Mouse (Mus musculus) heart, adult 2 months (tissue): ENCODE data around the gene Pip5k1c. TPM values are rescaled to one million over a fixed set of nuclear protein-coding genes. Genes with fewer than 3 reads are reported as not detected.

ENCODE experiments used
- DNase-seq, 2 experiments: peaks; one replicate each; pipeline ENCODE4 v3.0.0; 2021
- H3K27ac ChIP-seq: fragments of 200-600 bp; 2 replicates; pipeline ENCODE4 v1.8.1; 2022
- H3K27me3 ChIP-seq: fragments of 200-500 bp; 2 replicates; pipeline ENCODE4 v1.6.1; 2012; ENCODE audit warnings: mild to moderate bottlenecking, low read length, inconsistent platforms, mixed read lengths; ENCODE audit not compliant: control insufficient read depth, insufficient read depth
- H3K36me3 ChIP-seq: fragments of 200-500 bp; 2 replicates; pipeline ENCODE4 v1.6.1; 2012; ENCODE audit warnings: low read length, inconsistent platforms; ENCODE audit not compliant: control insufficient read depth, insufficient read depth
- H3K4me1 ChIP-seq: fragments of 200-500 bp; 2 replicates; pipeline ENCODE4 v1.6.1; 2011; ENCODE audit warnings: low read length; ENCODE audit not compliant: control insufficient read depth, insufficient read depth
- H3K4me3 ChIP-seq: fragments of 200-600 bp; 2 replicates; pipeline ENCODE4 v1.8.1; 2022
- H3K79me2 ChIP-seq: fragments of 200-500 bp; replicated peaks from 2 replicates; pipeline ENCODE4 v1.6.1; 2012; ENCODE audit warnings: mild to moderate bottlenecking, inconsistent platforms, low read length, moderate library complexity, mixed read lengths; ENCODE audit not compliant: control insufficient read depth, insufficient read depth
- H3K9ac ChIP-seq: fragments of 200-500 bp; 2 replicates; pipeline ENCODE4 v1.6.1; 2012; ENCODE audit warnings: low read depth, mild to moderate bottlenecking, control low read depth, inconsistent platforms, low read length, mixed read lengths
- CTCF ChIP-seq: fragments of 200-600 bp; IDR thresholded peaks from 2 replicates; pipeline ENCODE4 v1.8.1; 2022; ENCODE audit warnings: antibody characterized with exemption, mild to moderate bottlenecking, moderate library complexity
- EP300 ChIP-seq: fragments of 200-500 bp; IDR thresholded peaks from 2 replicates; pipeline ENCODE4 v1.6.1; 2011; ENCODE audit warnings: low read depth, low read length, control low read depth; ENCODE audit not compliant: insufficient read depth
- POLR2A ChIP-seq: fragments of 200-500 bp; IDR thresholded peaks from 2 replicates; pipeline ENCODE4 v1.6.1; 2011; ENCODE audit warnings: mild to moderate bottlenecking, low read depth, low read length, control low read depth; ENCODE audit not compliant: insufficient read depth
- WGBS: fragments of 180-500 bp; shearing (Covaris S2); methylation state at CpG from one replicate; pipeline ENCODE4 v1.1.7; 2018; 5-methylcytosine and 5-hydroxymethylcytosine counted together
- intact Hi-C: fragments of 180-260 bp; cut with DNase I; formaldehyde crosslinking; loops from one replicate; pipeline ENCODE4 v1.15.1; 2025
- polyA plus RNA-seq: library from polyadenylated mRNA; depleted of rRNA; stranded (reverse); fragments of >200 nt; gene quantifications from 2 replicates; pipeline ENCODE4 v1.2.3, GENCODE M21; 2012
- total RNA-seq, 2 experiments: library from RNA; stranded (reverse); gene quantifications; 2 replicates each; pipeline ENCODE4 v1.2.3; 2021

Gene Pip5k1c
- total and polyA plus RNA-seq, 3 experiments: 27.0 to 37.5 (median 28.0) TPM

DNA sequence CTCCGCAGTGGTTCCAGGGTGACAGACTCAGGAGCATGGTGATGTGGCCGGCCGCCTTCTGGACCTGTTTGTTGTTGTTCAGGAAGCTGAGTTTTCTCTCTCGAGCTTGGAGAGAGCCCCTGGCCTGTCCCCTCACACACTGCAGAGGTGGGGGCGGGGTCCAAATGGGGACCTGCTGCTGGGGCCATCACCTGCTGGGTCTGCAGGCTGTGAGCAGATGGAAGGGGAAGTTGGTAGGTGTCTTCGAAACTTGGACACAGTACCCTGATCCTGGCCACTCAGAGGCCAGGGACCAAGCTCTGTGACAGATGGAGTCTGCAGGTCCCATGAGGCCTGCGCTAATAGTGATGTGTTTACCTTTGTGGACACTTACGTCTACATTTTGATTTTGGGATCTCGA is 8.6 kb downstream of the Pip5k1c start:
- H3K79me2 ChIP-seq: peaks cover 13% of the 10 kb centered on the region
- no peak overlapping the region for H3K27ac ChIP-seq
- peaks cover 55% of the 10 kb centered on the region for H3K4me1 ChIP-seq
- no peaks in the 10 kb centered on the region for H3K27me3 ChIP-seq
- no peak overlapping the region for H3K4me3 ChIP-seq
- H3K9ac ChIP-seq: no peak overlapping the region
- TF ChIP-seq POLR2A: no peak
- intact Hi-C loops: no loop called here
- 71% methylated on average over 9 of the region's 9 CpGs for WGBS
- H3K36me3 ChIP-seq: no peaks in the 10 kb centered on the region
- no peak for DNase-seq

DNA sequence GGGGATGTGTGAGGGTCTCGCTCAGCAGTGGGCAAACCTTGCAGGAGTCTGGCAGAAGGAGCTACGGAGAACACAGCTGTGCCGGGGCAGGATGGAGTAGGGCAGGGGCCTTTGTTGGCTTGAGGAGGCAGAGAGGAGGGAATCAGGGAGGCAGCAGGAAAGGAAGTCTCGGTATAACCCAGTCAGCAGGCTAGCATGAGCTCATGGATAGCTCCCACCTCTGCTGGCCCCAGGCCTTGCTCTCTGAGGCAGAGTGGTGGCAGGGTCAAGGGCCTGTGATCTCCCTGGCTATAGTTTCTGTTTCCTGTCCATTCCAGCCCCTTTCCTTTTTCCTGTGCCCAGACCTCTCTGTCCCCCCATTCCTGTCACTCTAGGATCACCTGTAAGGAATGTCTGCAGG is 9.5 kb downstream of the Pip5k1c start:
- peak overlapping the region; percentile 30 for H3K9ac ChIP-seq
- TF ChIP-seq EP300 (no peak), CTCF (no peak), POLR2A (no peak)
- H3K4me3 ChIP-seq: peak overlapping the region; percentile 23
- H3K36me3 ChIP-seq: no peaks in the 10 kb centered on the region
- H3K79me2 ChIP-seq: peaks cover 9% of the 10 kb centered on the region
- peaks cover 52% of the 10 kb centered on the region for H3K4me1 ChIP-seq
- H3K27ac ChIP-seq: peak overlapping the region; percentile 60
- intact Hi-C loops: no loop called here
- 34% methylated on average over 4 of the region's 4 CpGs for WGBS
- no peaks in the 10 kb centered on the region for H3K27me3 ChIP-seq
- DNase-seq: no peak

DNA sequence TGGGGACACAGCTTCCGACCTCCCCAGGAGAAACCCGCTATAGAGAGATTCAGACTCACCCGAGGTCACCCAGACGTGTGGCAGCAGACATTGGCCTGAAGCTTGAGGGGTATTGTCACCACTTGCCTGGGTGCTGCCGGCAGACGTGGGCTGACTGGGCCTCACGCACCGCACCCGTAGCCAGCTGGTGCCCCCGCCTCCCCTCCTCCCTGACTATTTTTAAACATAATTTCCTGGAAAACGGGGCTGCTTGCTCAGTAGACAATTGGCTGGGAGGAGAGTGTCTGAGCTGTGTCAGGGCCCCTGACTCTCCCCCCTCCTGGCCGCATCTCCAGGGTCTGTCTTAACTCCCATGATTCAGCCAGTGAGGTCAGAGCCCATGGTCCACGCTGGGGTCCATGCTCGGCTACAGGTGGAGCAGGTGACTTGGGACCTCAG is 10.0 kb downstream of the Pip5k1c start:
- no peaks in the 10 kb centered on the region for H3K27me3 ChIP-seq
- peak in 1 of 2 experiments; percentile 53 for DNase-seq

DNA sequence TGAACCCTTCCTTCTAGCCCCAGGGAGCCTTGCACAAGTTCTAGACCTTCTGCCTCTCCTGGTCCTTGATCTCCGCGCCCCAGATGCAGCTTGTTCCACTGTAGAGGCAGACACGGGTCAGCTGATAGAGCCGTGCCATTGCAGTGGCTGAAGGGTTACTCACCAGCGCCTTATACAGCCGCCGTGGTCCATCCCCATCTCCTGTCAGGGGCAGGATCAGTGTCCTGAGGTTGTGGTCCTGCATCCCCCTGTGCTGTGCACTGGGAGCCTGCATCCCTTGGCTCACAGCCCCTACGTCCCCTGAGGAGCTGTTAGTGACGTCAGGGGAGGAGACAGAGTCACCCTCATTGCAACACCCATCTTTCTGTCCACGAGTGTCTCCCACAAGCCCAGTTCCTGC is 10.5 kb downstream of the Pip5k1c start:
- intact Hi-C loops: no loop called here
- Histone ChIP-seq H3K4me1 (peaks cover 47% of the 10 kb centered on the region), H3K36me3 (no peaks in the 10 kb centered on the region), H3K27me3 (no peaks in the 10 kb centered on the region), H3K9ac (peak overlapping the region; percentile 35), H3K4me3 (peak overlapping the region; percentile 23), H3K27ac (peak overlapping the region; percentile 60), H3K79me2 (peaks cover 7% of the 10 kb centered on the region)
- no peak for TF ChIP-seq POLR2A
- TF ChIP-seq CTCF: no peak
- TF ChIP-seq EP300: no peak
- WGBS: 27% methylated on average over 10 of the region's 10 CpGs
- DNase-seq: peak in 1 of 2 experiments; percentile 40

More for the DNA sequence above, 10.0 kb downstream of the Pip5k1c start:
- Histone ChIP-seq H3K36me3 (no peaks in the 10 kb centered on the region), H3K4me1 (peaks cover 49% of the 10 kb centered on the region), H3K9ac (peak overlapping the region; percentile 35), H3K4me3 (peak overlapping the region; percentile 23), H3K79me2 (peaks cover 8% of the 10 kb centered on the region), H3K27ac (peak overlapping the region; percentile 60)
- no peak for TF ChIP-seq CTCF
- no peak for TF ChIP-seq POLR2A
- TF ChIP-seq EP300: no peak
- WGBS: 4% methylated on average over 14 of the region's 14 CpGs
- intact Hi-C loops: no loop called here

DNA sequence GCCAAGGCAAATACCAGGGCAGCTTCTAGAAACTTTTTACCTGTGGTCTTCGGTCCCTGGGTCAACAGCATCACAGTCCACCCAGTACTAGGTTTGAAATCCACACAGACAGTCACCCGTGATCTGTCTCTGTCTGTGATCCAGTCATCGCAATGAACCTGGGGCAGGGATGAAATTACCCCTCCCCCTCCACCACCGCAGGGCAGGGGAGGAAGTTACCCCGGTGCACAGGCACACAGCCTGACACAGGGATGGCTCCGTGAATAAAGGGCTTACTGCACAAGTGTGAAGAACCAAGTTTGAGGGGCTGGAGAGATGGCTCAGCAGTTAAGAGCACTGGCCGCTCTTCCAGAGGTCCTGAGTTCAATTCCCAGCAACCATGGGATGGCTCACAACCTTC is 11.0 kb downstream of the Pip5k1c start:
- Histone ChIP-seq H3K9ac (no peak overlapping the region), H3K27ac (peak overlapping the region; percentile 60), H3K79me2 (peaks cover 5% of the 10 kb centered on the region), H3K36me3 (no peaks in the 10 kb centered on the region), H3K4me3 (no peak overlapping the region), H3K27me3 (no peaks in the 10 kb centered on the region), H3K4me1 (peaks cover 42% of the 10 kb centered on the region)
- DNase-seq: no peak
- 60% methylated on average over 7 of the region's 7 CpGs for WGBS
- intact Hi-C loops: no loop called here
- TF ChIP-seq CTCF (no peak), POLR2A (no peak), EP300 (no peak)

DNA sequence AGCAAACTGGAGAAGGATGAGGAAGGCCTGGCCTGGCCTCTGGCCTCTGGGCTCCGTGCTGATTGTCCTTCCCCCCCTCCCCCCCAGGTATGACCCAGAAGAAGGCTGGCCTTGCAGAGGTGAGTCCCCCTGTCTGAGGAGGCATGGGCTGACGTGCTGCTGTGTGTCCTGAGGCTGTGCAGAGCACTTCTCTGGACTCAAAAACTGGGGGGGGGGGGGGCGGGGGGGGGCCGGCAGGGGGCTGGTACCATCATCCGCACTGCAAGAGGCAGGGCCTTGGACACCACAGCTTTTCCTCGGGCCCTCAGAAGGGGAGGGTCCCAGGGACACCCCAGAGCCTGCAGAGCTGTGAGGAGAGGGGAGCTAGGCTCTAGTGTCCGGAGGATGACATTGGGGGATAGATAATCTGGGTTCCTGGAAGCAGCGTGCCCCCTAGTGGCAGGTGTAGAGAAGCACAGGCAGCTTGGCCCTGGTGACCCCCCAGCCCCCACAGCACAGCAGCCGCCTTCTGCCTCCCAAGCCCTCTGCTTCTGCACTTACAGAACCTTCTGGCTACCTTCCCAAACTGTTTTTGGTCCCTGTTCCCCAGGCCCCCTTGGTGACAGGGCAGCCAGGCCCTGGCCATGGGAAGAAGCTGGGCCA is 12.0 kb downstream of the Pip5k1c start:
- H3K9ac ChIP-seq: no peak overlapping the region
- H3K27ac ChIP-seq: no peak overlapping the region
- peaks cover 5% of the 10 kb centered on the region for H3K79me2 ChIP-seq
- peaks cover 33% of the 10 kb centered on the region for H3K4me1 ChIP-seq
- TF ChIP-seq EP300 (peak; percentile 78; the same call in 1 of the 2 replicates), CTCF (peak; percentile 89), POLR2A (no peak)
- no peaks in the 10 kb centered on the region for H3K27me3 ChIP-seq
- WGBS: 19% methylated on average over 9 of the region's 9 CpGs
- no peak overlapping the region for H3K4me3 ChIP-seq
- intact Hi-C loops: loop anchor here (1.0 kb wide), 1 partner anchor 15 kb away; no protein-coding TSS in a partner anchor
- H3K36me3 ChIP-seq: no peaks in the 10 kb centered on the region
- peak in 1 of 2 experiments; percentile 70 for DNase-seq
